Mouse (Mus musculus) layer of hippocampus, adult 9-10 months (tissue): Measurements from ENCODE around the gene Setd3.

Experiments
- DNase-seq: peaks from one replicate; pipeline ENCODE4 v3.0.0; 2022; ENCODE audit warnings: low spot score

Gene Setd3

GRCm38 (mm10) chr12:108179246-108179320 is at the start of gene Setd3:
TSS of gene Setd3 (minus strand) at chr12:108179314.
- no peak for DNase-seq

GRCm38 (mm10) chr12:108227527-108227926 is 48.4 kb upstream of the Setd3 start:
- no peak for DNase-seq

GRCm38 (mm10) chr12:108226941-108227340 is 47.8 kb upstream of the Setd3 start:
- DNase-seq: no peak

- no peak for DNase-seq
Observed at GRCm38 (mm10) chr12:108226216-108226615, 47.1 kb upstream of the Setd3 start.

- DNase-seq: no peak
Observed at GRCm38 (mm10) chr12:108225781-108226180, 46.7 kb upstream of the Setd3 start.

- no peak for DNase-seq
Observed at GRCm38 (mm10) chr12:108223357-108223756, 44.2 kb upstream of the Setd3 start.

GRCm38 (mm10) chr12:108221712-108222111 is 42.6 kb upstream of the Setd3 start:
- DNase-seq: no peak

GRCm38 (mm10) chr12:108221206-108221605 is 42.1 kb upstream of the Setd3 start:
- no peak for DNase-seq

- no peak for DNase-seq
Observed at GRCm38 (mm10) chr12:108220621-108221020, 41.5 kb upstream of the Setd3 start.

- DNase-seq: no peak
Observed at GRCm38 (mm10) chr12:108219825-108220616, 40.9 kb upstream of the Setd3 start.

GRCm38 (mm10) chr12:108219163-108219562 is 40.0 kb upstream of the Setd3 start:
- DNase-seq: no peak

GRCm38 (mm10) chr12:108217572-108217971 is 38.5 kb upstream of the Setd3 start:
- DNase-seq: no peak

- DNase-seq: no peak
Observed at GRCm38 (mm10) chr12:108216611-108217370, 37.7 kb upstream of the Setd3 start.

- DNase-seq: no peak
Observed at GRCm38 (mm10) chr12:108215090-108215489, 36.0 kb upstream of the Setd3 start.

- DNase-seq: no peak
Observed at GRCm38 (mm10) chr12:108213090-108214041, 34.3 kb upstream of the Setd3 start.

GRCm38 (mm10) chr12:108212476-108212875 is 33.4 kb upstream of the Setd3 start:
- DNase-seq: no peak

GRCm38 (mm10) chr12:108212071-108212470 is 33.0 kb upstream of the Setd3 start:
- no peak for DNase-seq

- DNase-seq: no peak
Observed at GRCm38 (mm10) chr12:108210623-108211022, 31.5 kb upstream of the Setd3 start.

GRCm38 (mm10) chr12:108208726-108209438 is 29.8 kb upstream of the Setd3 start:
- peak; percentile 49 for DNase-seq

GRCm38 (mm10) chr12:108208216-108208615 is 29.1 kb upstream of the Setd3 start:
- no peak for DNase-seq

GRCm38 (mm10) chr12:108206641-108207040 is 27.5 kb upstream of the Setd3 start:
- peak; percentile 41 for DNase-seq

GRCm38 (mm10) chr12:108204978-108205377 is 25.9 kb upstream of the Setd3 start:
- DNase-seq: no peak
